Mouse (Mus musculus): Measurements from ENCODE around the gene Robo2. TPM values are rescaled to one million over a fixed set of nuclear protein-coding genes. Genes with fewer than 3 reads are reported as not detected.
"Not testable (repeated sequence)": the region's sequence is repeated elsewhere in the genome, so short reads cannot be mapped to it uniquely, and the experiment has no call there.

Robo2 gene
- total RNA-seq, 2 experiments from 2014 or later: 101 to 105 TPM

GRCm38 (mm10) chr16:74162041-74162440, 249.6 kb downstream of the Robo2 start:
- DNase-seq (ENCODE audit: low spot score in 2 of 2): no peak
- TF ChIP-seq CTCF (conservative IDR thresholded peaks at IDR 0.05): no peak
- H3K4me3 ChIP-seq: no peak overlapping the region
- H3K27ac ChIP-seq: no peak overlapping the region

- Histone ChIP-seq H3K4me3 (no peak overlapping the region), H3K27ac (no peak overlapping the region)
- TF ChIP-seq CTCF (conservative IDR thresholded peaks at IDR 0.05): no peak
- DNase-seq (ENCODE audit: low spot score in 2 of 2): no peak
These were observed 252.4 kb downstream of the Robo2 start for GRCm38 (mm10) chr16:74159189-74159588.

- Histone ChIP-seq H3K27ac (no peak overlapping the region), H3K4me3 (no peak overlapping the region)
- no peak for DNase-seq (ENCODE audit: low spot score in 2 of 2)
- TF ChIP-seq CTCF (conservative IDR thresholded peaks at IDR 0.05): no peak
These were observed 275.4 kb downstream of the Robo2 start for GRCm38 (mm10) chr16:74136181-74136580.

GRCm38 (mm10) chr16:74132833-74133232, 278.8 kb downstream of the Robo2 start:
- H3K4me3 ChIP-seq: no peak overlapping the region
- DNase-seq (ENCODE audit: low spot score in 2 of 2): no peak
- no peak for TF ChIP-seq CTCF (conservative IDR thresholded peaks at IDR 0.05)
- no peak overlapping the region for H3K27ac ChIP-seq

- DNase-seq (ENCODE audit: low spot score in 2 of 2): no peak
- no peak overlapping the region for H3K27ac ChIP-seq
- TF ChIP-seq CTCF (conservative IDR thresholded peaks at IDR 0.05): no peak
- no peak overlapping the region for H3K4me3 ChIP-seq
These were observed 280.3 kb downstream of the Robo2 start for GRCm38 (mm10) chr16:74131370-74131769.

GRCm38 (mm10) chr16:74128443-74128983, 283.1 kb downstream of the Robo2 start:
- no peak for DNase-seq (ENCODE audit: low spot score in 2 of 2)
- no peak for TF ChIP-seq CTCF (conservative IDR thresholded peaks at IDR 0.05)
- no peak overlapping the region for H3K4me3 ChIP-seq

GRCm38 (mm10) chr16:74113155-74113554, 298.5 kb downstream of the Robo2 start:
- no peak overlapping the region for H3K27ac ChIP-seq
- H3K4me3 ChIP-seq: no peak overlapping the region
- no peak for DNase-seq (ENCODE audit: low spot score in 2 of 2)
- no peak for TF ChIP-seq CTCF (conservative IDR thresholded peaks at IDR 0.05)

More at GRCm38 (mm10) chr16:74128443-74128983, 283.1 kb downstream of the Robo2 start:
- no peak overlapping the region for H3K27ac ChIP-seq

GRCm38 (mm10) chr16:74111101-74111500, 300.5 kb downstream of the Robo2 start:
- TF ChIP-seq CTCF (conservative IDR thresholded peaks at IDR 0.05): no peak
- no peak for DNase-seq (ENCODE audit: low spot score in 2 of 2)
- Histone ChIP-seq H3K4me3 (no peak overlapping the region), H3K27ac (no peak overlapping the region)

GRCm38 (mm10) chr16:74104449-74104848, 307.2 kb downstream of the Robo2 start:
- H3K4me3 ChIP-seq; H3K27ac ChIP-seq; DNase-seq (ENCODE audit: low spot score in 2 of 2): not testable (repeated sequence)

- H3K4me3 ChIP-seq: no peak overlapping the region
- H3K27ac ChIP-seq: no peak overlapping the region
- TF ChIP-seq CTCF (conservative IDR thresholded peaks at IDR 0.05): no peak
- no peak for DNase-seq (ENCODE audit: low spot score in 2 of 2)
These were observed 318.4 kb downstream of the Robo2 start for GRCm38 (mm10) chr16:74092997-74093801.

GRCm38 (mm10) chr16:74089951-74090350, 321.7 kb downstream of the Robo2 start:
- TF ChIP-seq CTCF (conservative IDR thresholded peaks at IDR 0.05): no peak
- H3K27ac ChIP-seq: no peak overlapping the region
- peak; percentile 75 to 83 for DNase-seq (ENCODE audit: low spot score in 2 of 2)

GRCm38 (mm10) chr16:74084188-74084587, 327.4 kb downstream of the Robo2 start:
- Histone ChIP-seq H3K4me3 (no peak overlapping the region), H3K27ac (no peak overlapping the region)
- no peak for TF ChIP-seq CTCF (conservative IDR thresholded peaks at IDR 0.05)
- DNase-seq (ENCODE audit: low spot score in 2 of 2): no peak

More at GRCm38 (mm10) chr16:74089951-74090350, 321.7 kb downstream of the Robo2 start:
- H3K4me3 ChIP-seq: no peak overlapping the region

- Histone ChIP-seq H3K4me3 (no peak overlapping the region), H3K27ac (no peak overlapping the region)
- no peak for DNase-seq (ENCODE audit: low spot score in 2 of 2)
- TF ChIP-seq CTCF (conservative IDR thresholded peaks at IDR 0.05): no peak
These were observed 339.0 kb downstream of the Robo2 start for GRCm38 (mm10) chr16:74072671-74073070.

- TF ChIP-seq CTCF (conservative IDR thresholded peaks at IDR 0.05): no peak
- H3K4me3 ChIP-seq: no peak overlapping the region
- H3K27ac ChIP-seq: no peak overlapping the region
- no peak for DNase-seq (ENCODE audit: low spot score in 2 of 2)
These were observed 341.0 kb downstream of the Robo2 start for GRCm38 (mm10) chr16:74070628-74071027.
